Mouse (Mus musculus) left cerebral cortex, postnatal 14 days (tissue): ENCODE results near the gene Vdac2. TPM values are rescaled to one million over a fixed set of nuclear protein-coding genes. Genes with fewer than 3 reads are reported as not detected.

Experiments
- total RNA-seq, 2 experiments: library from RNA; stranded (reverse); gene quantifications; 2 replicates each; pipeline ENCODE4 v1.2.3; 2021

Gene Vdac2
- total RNA-seq, 2 experiments from 2014 or later = 208 to 230 TPM

Other genes starting within 250 kb of the Vdac2 start
- gene Dupd1, start 110.7 kb upstream of the Vdac2 start, total RNA-seq = not detected
- gene Samd8, start 74.7 kb upstream of the Vdac2 start, total RNA-seq = 10 to 100 TPM; 89.7 to 97.2 TPM
- under 1 TPM in 1 of 2 experiments, not detected in 1; 0.61 TPM for gene Dusp13, start 74.1 kb upstream of the Vdac2 start, total RNA-seq
- 10 to 100 TPM; 27.9 to 30.2 TPM for gene Comtd1, start 23.7 kb downstream of the Vdac2 start, total RNA-seq
- 1 to 10 TPM; 1.7 to 3.6 TPM for gene Zfp503, start 164.4 kb downstream of the Vdac2 start, total RNA-seq
- gene Lrmda, start 194.5 kb downstream of the Vdac2 start, total RNA-seq = under 1 TPM; 0.66 to 0.97 TPM